Mouse (Mus musculus) cerebellum, adult 2 months (tissue): ENCODE measurements around the gene Nudt14. TPM values are rescaled to one million over a fixed set of nuclear protein-coding genes. Genes with fewer than 3 reads are reported as not detected.

Experiments
- DNase-seq, 2 experiments: peaks; one replicate each; pipeline ENCODE4 v3.0.0; 2021
- H3K27ac ChIP-seq: fragments of 200-500 bp; 2 replicates; pipeline ENCODE4 v1.5.1; 2012; ENCODE audit warnings: low read length, control low read depth, inconsistent platforms; ENCODE audit not compliant: insufficient read depth
- H3K27me3 ChIP-seq: fragments of 200-500 bp; 2 replicates; pipeline ENCODE4 v1.6.1; 2012; ENCODE audit warnings: inconsistent platforms, mild to moderate bottlenecking, low read length, moderate library complexity; ENCODE audit not compliant: control insufficient read depth, insufficient read depth
- H3K4me1 ChIP-seq: fragments of 200-500 bp; 2 replicates; pipeline ENCODE4 v1.6.1; 2011; ENCODE audit warnings: low read length; ENCODE audit not compliant: control insufficient read depth, insufficient read depth
- H3K4me3 ChIP-seq: fragments of 200-500 bp; replicated peaks from 2 replicates; pipeline ENCODE3; 2011; ENCODE audit warnings: mild to moderate bottlenecking, low read depth, low read length, control low read depth; ENCODE audit not compliant: insufficient read depth
- CTCF ChIP-seq: fragments of 200-500 bp; IDR thresholded peaks from 2 replicates; pipeline ENCODE4 v1.5.1; 2011; ENCODE audit warnings: low read depth, mild to moderate bottlenecking, control low read depth, low read length, moderate library complexity, borderline replicate concordance; ENCODE audit not compliant: insufficient read depth
- POLR2A ChIP-seq: fragments of 200-500 bp; IDR thresholded peaks from 2 replicates; pipeline ENCODE4 v1.6.1; 2011; ENCODE audit warnings: low read length, control low read depth, borderline replicate concordance; ENCODE audit not compliant: insufficient read depth
- WGBS: fragments of 180-500 bp; shearing (Covaris S2); methylation state at CpG from one replicate; pipeline ENCODE4 v1.1.7; 2018; 5-methylcytosine and 5-hydroxymethylcytosine counted together
- polyA plus RNA-seq: library from polyadenylated mRNA; depleted of rRNA; stranded (reverse); fragments of >200 nt; gene quantifications from 2 replicates; pipeline ENCODE4 v1.2.3, GENCODE M21; 2012

The Nudt14 gene
- polyA plus RNA-seq, 1 experiment = 23.8 TPM

DNA sequence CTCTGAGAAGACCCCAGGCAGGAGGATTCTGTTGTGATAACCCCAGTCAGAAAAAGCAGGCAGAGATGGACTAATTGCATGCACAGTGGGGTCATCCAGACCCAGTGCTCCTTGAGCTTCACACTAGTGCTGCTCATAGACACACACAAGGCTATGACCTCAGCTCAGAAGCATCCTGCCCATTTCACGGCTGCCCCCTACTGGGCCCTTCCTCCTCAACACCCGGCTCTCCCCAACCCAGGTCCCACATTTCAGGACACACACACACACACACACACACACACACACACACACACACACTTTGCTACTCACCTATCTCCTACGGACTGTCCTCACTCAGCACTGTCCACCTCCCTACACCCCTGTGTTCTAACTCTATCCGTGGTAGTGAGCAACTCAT, 16.4 kb upstream of the Nudt14 start:
- 48% methylated on average over 4 of the region's 4 CpGs for WGBS
- DNase-seq = peak in 1 of 2 experiments; percentile 42
- H3K27me3 ChIP-seq = no peaks in the 10 kb centered on the region
- no peak overlapping the region for H3K27ac ChIP-seq
- no peak overlapping the region for H3K4me3 ChIP-seq
- peaks cover 25% of the 10 kb centered on the region for H3K4me1 ChIP-seq
- TF ChIP-seq CTCF = peak; percentile 46; the same call in 1 of the 2 replicates
- no peak for TF ChIP-seq POLR2A

DNA sequence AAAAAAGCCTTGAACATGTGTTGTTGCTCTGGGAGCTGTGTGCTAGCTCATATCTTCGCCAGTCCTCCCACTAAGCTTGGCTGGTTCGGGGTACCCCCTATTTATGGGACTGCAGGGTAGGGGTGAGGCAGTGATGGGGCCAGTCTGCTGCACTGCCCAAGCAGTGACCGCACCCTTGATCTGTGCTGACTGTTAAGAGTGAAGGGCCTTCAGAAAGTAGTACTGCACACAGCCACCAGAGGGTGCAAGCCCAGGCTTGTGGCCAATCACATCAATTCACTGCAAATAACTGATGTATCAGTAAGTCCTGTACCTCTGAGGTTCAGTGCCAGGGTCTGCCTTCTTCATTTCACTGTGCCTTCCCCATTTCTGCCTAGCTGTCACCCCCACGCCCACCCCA, 13.9 kb upstream of the Nudt14 start:
- Histone ChIP-seq H3K27me3 (no peaks in the 10 kb centered on the region), H3K4me3 (no peak overlapping the region), H3K4me1 (peaks cover 30% of the 10 kb centered on the region), H3K27ac (no peak overlapping the region)
- TF ChIP-seq POLR2A (no peak), CTCF (peak; percentile 97)
- 32% methylated on average over 4 of the region's 4 CpGs for WGBS
- DNase-seq = peak; percentile 76 to 86

DNA sequence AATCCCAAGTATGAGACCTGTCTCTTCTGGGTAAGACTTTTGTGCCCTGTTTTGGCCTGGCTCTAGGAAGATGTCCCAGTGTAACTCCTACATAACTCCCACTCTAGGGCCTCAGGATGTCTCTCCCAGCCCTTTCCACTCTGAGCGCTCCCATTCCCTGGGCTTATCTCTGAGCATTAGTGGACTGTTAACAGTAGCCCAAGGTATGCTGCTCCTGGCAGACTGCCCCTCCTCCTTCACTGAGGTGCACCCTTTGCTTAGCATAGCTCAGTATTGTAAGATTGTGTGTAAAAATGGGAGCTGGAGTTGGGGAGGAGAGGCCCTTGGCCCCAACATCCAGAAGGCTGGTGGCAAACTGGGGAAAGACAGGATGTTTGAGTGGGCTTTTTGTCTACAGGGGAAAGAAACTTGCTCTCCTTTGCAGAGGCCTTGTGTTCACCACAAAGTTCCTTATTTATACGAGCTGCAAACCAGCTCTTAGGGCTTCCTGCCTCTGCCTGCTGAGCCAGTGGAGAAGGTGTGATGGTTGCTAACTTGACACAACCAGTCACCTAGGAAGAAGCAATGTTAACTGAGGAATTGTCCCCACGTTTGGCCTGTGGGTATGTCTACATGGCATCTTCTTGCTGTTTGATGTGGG, 11.1 kb upstream of the Nudt14 start:
- DNase-seq = no peak
- H3K27ac ChIP-seq = no peak overlapping the region
- 78% methylated on average over 3 of the region's 3 CpGs for WGBS
- H3K4me3 ChIP-seq = no peak overlapping the region
- no peaks in the 10 kb centered on the region for H3K27me3 ChIP-seq
- peaks cover 27% of the 10 kb centered on the region for H3K4me1 ChIP-seq
- TF ChIP-seq CTCF (no peak), POLR2A (no peak)

DNA sequence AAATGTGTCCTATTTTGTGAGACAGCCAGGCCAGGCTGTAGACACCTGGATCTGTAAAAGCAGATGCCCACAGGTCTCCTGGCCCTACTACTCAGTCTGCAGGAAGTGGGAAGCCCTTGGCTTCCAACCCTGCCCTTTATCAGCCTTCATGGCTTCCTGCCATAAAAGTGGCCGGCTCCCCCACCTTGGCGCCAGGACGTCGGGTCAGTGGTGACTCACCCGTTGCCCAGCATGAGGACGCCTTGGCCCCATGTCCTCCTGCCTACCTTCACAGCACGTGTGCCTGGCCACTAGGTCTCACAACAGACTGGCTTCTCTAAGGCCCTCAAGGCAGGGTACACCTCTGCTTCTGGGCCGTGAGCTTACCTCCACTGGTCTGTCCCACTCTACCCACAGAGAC, 10.5 kb upstream of the Nudt14 start:
- peak; percentile 65 to 78 for DNase-seq
- Histone ChIP-seq H3K27me3 (no peaks in the 10 kb centered on the region), H3K4me3 (no peak overlapping the region), H3K4me1 (peaks cover 26% of the 10 kb centered on the region), H3K27ac (no peak overlapping the region)
- 11% methylated on average over 8 of the region's 8 CpGs for WGBS
- no peak for TF ChIP-seq POLR2A
- TF ChIP-seq CTCF = no peak

DNA sequence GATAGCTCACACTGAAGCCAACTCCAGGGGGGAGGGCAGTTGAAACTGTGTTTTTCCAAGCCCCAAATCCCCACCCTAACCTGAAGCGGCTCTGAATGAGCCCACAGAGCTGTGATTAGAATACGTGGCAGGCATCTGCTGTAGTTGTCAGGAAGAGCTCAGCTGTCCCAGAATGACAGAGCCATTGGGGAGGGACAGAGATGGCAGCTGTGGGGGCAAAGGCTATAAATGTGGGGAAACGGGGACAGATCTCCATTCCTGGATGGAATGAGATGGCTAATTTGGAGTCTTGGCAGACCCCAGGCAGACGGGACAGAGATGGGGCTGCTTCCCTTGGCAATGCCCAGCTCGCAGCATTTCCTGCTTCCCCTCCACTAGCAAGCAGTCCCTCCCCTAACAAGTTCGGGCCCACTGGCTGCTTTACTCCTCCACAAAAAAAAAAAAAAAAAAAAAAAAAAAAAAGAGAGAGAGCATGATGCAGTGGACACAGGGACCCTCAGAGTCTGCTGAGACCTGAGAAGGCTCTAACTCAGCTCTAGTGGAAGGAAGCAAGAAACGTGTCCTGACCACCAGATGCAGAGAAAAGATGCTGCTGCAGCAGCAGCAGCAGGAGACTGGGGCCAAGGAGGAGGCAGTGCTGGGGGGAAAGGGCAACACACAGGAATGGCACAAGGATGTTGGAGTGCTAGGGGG, 9.4 kb upstream of the Nudt14 start:
- H3K27me3 ChIP-seq = no peaks in the 10 kb centered on the region
- DNase-seq = no peak
- H3K4me3 ChIP-seq = no peak overlapping the region
- TF ChIP-seq POLR2A (no peak), CTCF (no peak)
- WGBS = 49% methylated on average over 7 of the region's 7 CpGs
- peak overlapping the region; percentile 34 for H3K27ac ChIP-seq
- H3K4me1 ChIP-seq = peaks cover 26% of the 10 kb centered on the region

DNA sequence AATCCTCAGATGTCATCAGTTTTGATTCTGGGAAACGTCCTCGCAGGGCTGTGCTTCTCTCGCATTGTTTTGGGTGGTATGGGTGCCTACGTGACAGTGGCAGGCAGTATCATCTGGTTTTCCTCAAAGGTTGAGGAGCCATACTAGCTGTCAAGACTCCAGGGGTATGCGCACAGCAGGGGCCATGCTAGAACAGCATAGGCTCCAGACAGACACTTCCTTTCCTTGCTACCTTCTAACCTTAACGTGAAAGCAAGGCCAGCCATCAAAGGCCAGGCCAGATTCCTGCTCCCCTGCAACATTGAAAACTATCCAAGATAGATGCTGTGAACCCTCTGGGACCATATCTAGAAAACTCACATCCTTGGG, 8.8 kb upstream of the Nudt14 start:
- WGBS = 6% methylated on average over 6 of the region's 6 CpGs
- H3K4me1 ChIP-seq = peaks cover 26% of the 10 kb centered on the region
- no peaks in the 10 kb centered on the region for H3K27me3 ChIP-seq
- peak overlapping the region; percentile 34 for H3K27ac ChIP-seq
- peak overlapping the region; percentile 67 for H3K4me3 ChIP-seq
- TF ChIP-seq CTCF (no peak), POLR2A (no peak)
- DNase-seq = no peak

DNA sequence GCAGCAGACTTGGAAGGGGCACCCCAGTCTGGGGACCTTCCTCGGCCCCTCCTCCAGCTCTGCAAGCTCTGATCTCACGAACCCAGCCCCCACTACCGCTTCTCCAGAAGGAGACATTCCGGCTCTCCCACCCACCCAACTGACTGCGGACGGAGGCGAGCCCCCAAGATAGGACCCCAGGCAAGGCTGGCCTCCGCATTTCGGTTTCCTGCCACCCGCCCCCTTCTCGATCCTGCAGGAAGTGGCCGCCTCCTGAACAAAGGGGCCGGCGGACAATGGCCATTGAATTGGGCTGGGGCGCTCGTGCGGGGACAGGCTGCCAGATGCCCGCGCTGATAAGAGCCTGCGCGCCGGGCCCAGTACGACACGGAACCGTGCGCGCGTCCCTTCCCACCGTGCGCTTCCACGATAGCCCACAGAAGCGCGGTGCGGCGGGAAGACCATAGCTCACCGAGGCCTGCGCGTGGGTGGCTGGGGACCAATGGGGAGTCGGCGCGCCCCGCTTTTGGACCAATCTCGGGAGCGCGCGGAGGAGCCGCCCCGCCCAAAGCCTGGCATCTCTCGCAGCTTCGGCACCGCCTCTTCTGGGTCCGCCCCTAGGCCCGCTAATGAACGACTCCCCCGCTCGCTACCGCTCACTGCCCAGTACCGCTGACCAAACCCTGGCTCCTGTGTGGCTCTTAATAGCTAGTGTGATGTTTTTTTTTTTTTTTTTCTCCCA, 8.3 kb upstream of the Nudt14 start:
- WGBS = under 1% methylated on average over 58 of the region's 58 CpGs
- Histone ChIP-seq H3K27me3 (no peaks in the 10 kb centered on the region), H3K27ac (peak overlapping the region; percentile 34; the same call in 1 of the 2 replicates), H3K4me3 (peak overlapping the region; percentile 67), H3K4me1 (peaks cover 26% of the 10 kb centered on the region)
- peak; percentile 94 to 95 for DNase-seq
- peak; percentile 66 for TF ChIP-seq POLR2A
- no peak for TF ChIP-seq CTCF

DNA sequence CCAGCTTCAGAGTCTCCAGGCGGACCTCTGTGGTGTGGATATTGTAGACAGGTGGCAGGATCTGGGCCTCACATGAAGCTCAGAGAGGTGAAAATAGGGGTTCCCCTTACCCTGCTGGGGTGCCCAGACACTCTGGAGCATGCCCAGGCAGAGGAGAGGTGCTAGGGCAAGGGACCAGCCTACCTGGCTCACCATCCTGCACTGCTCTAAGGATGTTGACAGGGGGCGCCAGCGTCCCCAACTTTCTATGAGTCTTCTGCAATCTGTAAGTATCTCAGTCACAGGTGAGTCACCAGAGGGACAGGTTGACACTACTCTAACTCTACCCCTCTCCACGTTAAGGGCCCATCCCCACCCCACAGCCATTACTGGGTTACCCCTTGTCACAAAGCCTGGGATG, 5.4 kb upstream of the Nudt14 start:
- Histone ChIP-seq H3K4me3 (no peak overlapping the region), H3K27ac (no peak overlapping the region), H3K4me1 (peaks cover 13% of the 10 kb centered on the region; the same call in 1 of the 2 replicates), H3K27me3 (no peaks in the 10 kb centered on the region)
- TF ChIP-seq POLR2A = no peak
- peak; percentile 68 for TF ChIP-seq CTCF
- DNase-seq = peak; percentile 54 to 61
- WGBS = 29% methylated on average over 4 of the region's 4 CpGs
